Mouse (Mus musculus) megakaryocyte-erythroid progenitor cell, adult 5-6 weeks (primary cell): ENCODE data around the gene Tmem110. TPM values are rescaled to one million over a fixed set of nuclear protein-coding genes. Genes with fewer than 3 reads are reported as not detected.

Source experiments
- ATAC-seq: replicated peaks from 2 replicates; pipeline ENCODE4 v1.8.0; 2016; ENCODE audit warnings: mild to moderate bottlenecking, inconsistent platforms; ENCODE audit not compliant: severe bottlenecking, poor library complexity, low FRiP score, low TSS enrichment
- total RNA-seq, 2 experiments: library from RNA; stranded (forward) in 1 of 2; stranded (reverse) in 1 of 2; fragments of 200-1000, 215-1000 nt in 1 of 2; fragments of >200 nt in 1 of 2; fragmentation: Nextera tagmentation in 1 of 2; gene quantifications; 2 replicates each; pipeline ENCODE4 v1.2.3; 2014 to 2017

Gene Tmem110
- total RNA-seq (2014; fragmentation: Nextera tagmentation) (3.3 and 14.3 TPM in 2 replicates), total RNA-seq (2017) (4.1 and 6.9 TPM in 2 replicates)

- ATAC-seq: peak; percentile 83
Observed at GRCm38 (mm10) chr14:30825476-30826131, at the start of gene Tmem110. TSS of gene Tmem110 (plus strand) at chr14:30825590.

GRCm38 (mm10) chr14:30784614-30785013 is 40.8 kb upstream of the Tmem110 start:
- no peak for ATAC-seq

DNA sequence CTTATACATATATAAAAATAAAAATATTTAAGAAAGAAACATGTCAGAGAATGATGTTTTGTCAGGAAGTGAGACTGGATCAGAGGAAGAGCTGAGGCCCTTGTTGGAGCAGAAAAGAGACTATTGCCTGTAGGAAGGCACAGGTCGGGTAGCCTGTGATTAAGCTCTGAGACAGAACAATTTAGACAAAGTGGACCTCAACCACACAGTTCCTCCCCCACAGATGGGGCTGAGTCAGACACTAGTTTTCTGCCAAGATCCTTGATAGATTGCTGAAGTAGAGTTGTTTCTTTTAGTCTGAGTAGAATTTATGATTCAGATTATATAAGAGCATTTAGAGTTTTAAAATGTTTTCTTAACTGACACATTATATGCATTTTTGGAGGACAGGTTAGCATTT is 35.9 kb upstream of the Tmem110 start:
- ATAC-seq: no peak

DNA sequence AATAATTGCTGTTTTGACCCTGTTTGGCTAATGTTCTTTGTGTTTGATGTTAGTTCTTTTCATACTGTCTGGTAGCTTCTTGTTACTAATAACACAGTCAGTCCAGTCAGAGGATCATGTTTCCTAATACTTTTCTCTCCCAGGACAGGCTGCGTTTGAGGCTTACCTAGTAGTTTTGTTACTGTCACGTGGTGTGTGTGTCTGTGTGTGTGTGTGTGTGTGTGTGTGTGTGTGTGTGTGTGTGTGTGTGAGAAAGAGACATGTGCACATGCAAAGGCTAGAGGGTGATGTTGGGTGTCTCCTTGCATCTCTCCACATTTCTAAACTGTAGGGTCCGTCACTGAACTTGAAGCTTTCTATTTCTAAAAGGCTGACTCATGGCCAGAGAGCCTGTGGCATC is 32.5 kb upstream of the Tmem110 start:
- no peak for ATAC-seq

DNA sequence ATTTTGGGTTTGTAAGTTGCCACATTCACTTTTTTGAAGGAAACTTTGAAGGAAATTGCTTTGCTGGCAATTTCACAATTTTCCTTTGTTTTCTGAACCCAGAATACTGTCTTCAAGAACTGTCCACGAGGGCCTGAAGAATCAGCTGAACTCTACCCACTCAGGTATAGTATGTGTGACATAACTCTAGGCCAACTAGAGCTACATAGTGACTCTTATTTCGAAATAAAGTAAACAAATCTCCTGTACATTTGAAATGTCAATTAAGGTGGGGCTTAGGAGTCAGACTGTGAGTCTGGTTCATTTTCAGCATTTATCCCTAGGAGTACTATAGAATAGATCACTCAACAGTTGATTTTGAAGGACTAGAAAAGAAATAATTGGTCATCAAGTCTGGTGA is 23.6 kb upstream of the Tmem110 start:
- ATAC-seq: no peak

DNA sequence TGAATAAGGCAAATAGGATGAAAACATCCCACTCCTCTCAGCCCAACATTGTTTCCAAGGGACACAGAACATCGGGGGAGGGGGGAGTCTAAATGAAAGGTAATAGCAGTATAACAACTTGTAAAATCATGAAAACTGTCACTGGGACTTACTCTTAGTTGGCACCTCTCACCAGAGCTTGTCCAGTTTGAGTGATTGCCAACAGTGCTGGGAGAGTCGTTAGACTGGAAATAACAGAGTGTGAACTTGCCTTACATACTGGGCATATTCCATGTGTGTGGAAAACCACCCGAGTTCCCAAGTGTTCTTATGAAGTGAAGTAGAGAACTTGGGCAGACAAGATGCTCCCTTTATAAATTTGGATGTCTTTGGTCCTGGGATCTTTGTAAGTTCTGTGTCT is 4.3 kb upstream of the Tmem110 start:
- ATAC-seq: no peak

- ATAC-seq: no peak
Observed at GRCm38 (mm10) chr14:30824456-30824995, 864 bp upstream of the Tmem110 start.

DNA sequence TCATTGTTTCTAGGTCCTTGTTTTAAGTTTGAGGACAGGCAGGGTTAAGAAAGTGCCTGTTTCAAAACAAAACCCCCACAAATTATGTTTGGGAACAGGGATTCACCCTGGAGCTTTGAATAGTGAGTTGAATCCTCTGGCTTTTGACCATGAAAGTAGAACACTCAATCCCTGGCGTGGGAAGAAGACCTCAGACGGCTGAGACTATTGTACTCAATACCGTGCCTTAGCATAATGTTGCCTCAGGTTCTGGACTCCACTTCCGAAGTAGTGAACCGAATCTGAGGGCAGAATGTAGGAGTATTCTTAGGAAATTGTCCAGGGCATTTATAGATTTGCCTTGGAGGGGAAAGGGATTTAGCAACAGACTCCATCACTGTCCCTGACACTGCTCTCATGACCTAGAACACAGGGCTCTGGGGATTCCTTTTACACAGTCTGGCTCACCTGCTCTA is 342 bp upstream of the Tmem110 start:
- ATAC-seq: no peak

GRCm38 (mm10) chr14:30826174-30827140 is 1.1 kb downstream of the Tmem110 start:
- no peak for ATAC-seq

- ATAC-seq: no peak
Observed at GRCm38 (mm10) chr14:30827480-30827879, 2.1 kb downstream of the Tmem110 start.

GRCm38 (mm10) chr14:30828077-30828476 is 2.7 kb downstream of the Tmem110 start:
- ATAC-seq: no peak

DNA sequence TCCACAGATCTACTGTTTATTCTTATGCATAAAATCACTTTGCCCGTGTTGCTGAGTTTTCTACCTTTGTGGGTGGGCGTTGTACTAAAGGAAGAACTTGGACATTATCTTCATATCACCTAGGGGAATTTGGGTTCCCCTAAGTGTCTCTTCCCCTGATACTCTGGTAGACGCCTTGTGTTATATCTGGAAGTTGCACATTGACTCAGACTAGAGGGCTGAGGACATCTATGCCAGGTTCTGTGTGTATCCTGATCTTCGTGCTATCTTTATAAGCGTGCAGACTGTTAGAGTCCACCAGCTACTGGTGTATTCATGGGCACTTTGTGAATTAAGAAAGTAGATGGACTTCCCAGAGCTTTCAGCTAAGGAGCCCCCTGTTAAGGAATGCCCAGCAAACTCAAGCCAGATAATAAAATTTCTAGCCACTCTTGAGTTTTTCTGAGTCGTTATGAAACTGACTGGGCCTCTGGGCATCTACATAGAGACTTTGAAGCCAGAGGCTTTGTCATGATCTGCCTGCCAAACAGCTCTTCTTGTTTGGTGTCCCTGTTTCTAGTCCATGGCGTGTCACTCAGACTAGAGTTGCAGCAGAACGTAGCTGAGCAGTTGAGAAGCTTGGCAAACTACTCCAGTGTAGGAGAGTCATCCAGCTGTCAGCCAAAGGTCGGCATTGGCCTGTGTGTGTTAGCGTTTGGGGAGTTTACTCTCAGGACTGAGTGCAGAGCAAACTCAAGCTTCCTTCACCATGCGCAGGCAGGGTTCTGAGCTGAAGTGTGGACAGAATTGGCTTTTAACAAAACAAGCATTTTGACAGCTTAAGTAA is 3.5 kb downstream of the Tmem110 start:
- ATAC-seq: peak; percentile 71

DNA sequence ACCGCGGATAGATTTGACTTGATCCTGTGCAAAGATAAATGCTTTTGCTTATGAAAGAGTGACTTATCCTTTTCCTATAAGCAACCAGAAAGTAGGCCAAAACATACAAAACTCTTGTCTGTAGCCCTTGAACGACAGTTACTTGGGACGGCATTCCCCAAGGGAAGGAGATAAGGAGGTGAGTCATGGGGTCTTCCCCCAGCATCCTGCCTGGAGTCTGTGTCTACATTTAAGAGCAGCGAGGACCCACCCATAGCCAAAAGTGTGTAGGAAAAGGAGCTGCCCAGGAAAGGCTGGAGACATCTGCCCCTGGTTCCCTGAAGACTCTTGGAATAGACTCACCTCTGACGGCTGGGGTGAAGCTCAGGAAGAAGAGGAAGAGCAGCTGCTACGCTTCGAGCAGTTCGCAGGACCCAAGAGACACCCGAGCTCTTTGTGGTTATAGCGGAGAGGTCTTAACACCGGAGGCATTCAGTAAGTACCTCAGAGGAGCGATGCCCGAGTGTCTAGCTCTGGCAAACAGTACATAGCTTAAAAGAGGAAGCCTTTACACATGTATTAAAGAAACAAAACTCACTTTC is 12.1 kb downstream of the Tmem110 start:
- no peak for ATAC-seq

DNA sequence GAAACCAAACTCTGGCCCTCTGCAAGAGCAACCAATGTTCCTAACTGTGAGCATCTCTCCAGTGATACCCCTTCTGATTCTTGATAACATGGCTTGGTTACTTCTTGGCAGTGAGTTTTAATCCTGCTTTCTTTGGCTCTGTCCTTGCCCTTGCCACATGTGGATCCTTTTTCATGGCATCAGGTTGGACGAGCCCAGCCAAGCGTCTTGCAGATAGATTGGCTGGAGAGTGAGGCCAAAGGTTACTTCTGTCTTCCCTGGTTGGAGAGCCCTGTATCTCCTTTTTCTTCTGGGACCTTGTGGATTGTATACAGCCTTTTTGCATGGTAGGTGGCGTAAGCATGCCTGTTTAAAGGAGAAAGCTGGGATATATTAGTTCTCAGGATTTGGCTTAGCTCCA is 18.3 kb downstream of the Tmem110 start:
- no peak for ATAC-seq

DNA sequence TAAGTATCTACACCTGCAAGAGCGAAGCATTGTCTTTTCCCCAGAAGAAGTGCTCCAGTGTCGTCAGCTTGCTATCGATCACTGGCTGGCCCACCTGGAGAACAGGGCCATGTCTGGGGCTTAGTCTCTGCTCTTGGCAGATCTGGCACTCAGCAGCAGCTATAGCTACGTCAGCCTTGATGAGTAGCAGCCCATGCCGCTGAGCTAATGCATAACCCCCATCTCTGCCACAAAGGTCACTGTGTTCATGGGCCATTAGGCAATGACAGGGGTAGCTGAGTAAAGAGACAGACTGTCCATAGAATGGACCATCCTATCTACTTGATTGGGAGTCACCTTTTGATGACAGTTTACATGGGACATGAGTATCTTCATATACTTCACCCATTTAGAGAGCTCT is 25.1 kb downstream of the Tmem110 start:
- no peak for ATAC-seq

- ATAC-seq: no peak
Observed at GRCm38 (mm10) chr14:30852325-30852724, 26.9 kb downstream of the Tmem110 start.

DNA sequence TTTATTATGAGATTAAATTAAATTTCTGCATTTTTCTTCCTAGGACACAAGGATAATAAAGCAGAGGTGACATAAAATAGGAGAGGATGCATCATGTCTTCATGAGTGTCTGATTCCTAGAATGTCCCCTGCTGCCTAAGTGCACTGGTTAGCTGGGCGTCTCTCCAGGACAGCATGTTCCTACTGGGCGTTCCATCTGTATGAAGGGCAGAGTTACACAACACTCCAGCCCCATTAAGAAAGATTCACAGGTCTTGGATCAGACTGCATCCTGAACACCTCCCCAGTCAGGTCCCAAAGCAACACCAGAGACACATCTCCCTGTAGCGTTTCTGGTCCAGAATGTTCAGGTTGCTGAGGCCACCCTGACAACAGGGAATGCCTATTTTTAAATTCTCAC is 29.9 kb downstream of the Tmem110 start:
- ATAC-seq: no peak

GRCm38 (mm10) chr14:30856885-30857507 is 31.6 kb downstream of the Tmem110 start:
- no peak for ATAC-seq

DNA sequence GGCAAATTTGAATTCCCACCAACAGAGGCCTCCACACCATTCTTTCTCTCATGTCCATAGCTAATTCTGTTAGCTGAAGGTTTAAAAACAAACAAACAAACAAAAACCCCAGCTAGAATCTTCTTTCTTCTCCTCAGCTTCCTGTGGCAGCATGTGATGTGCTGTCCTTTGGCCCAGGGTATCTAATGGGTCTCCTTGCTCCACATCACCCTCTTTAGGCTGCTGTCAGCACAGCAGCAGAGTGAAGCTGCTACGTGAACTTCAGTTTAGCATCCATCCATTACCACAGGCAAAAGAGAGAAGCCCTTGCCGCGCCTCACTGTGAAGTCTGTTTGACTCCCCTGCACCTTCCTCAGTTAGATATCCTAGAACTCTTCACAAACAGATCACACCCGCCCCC is 32.6 kb downstream of the Tmem110 start:
- 0 out of 2 replicates have a peak, but pooled peaks have one; percentile 71 for ATAC-seq
